Mouse (Mus musculus): ENCODE results near the gene Rhox11. TPM values are rescaled to one million over a fixed set of nuclear protein-coding genes. Genes with fewer than 3 reads are reported as not detected.

Rhox11 gene
- polyA plus RNA-seq, 1 experiment, result 2.8 TPM

DNA sequence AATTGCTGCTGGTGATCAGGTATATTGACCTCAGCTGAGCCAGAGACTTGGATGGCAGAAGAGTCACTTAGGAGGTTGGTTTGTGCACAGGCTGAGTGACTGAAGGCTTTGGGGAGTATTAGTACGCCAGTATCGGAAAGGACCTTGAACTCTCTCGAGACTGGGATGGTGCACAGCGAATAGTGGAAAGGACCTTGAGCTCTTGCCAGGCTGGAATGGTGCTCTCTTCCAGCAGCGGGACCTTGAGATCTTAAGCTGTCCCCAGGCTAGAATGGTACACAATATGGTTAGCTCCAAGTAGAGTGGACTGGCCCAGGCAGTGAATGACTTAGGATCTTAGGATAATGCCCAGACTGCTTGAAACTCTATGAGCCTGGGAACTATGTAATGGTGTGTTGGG lies 45.3 kb downstream of the Rhox11 start:
- Histone ChIP-seq H3K27ac (ENCODE audit: control insufficient read depth, insufficient read depth, low read depth, low read length) (no peak overlapping the region), H3K27me3 (ENCODE audit: control insufficient read depth, insufficient read depth, low read length) (no peaks in the 10 kb centered on the region), H3K4me1 (ENCODE audit: control insufficient read depth, insufficient read depth, low read length) (no peaks in the 10 kb centered on the region), H3K36me3 (ENCODE audit: control insufficient read depth, insufficient read depth, low read length) (no peaks in the 10 kb centered on the region), H3K4me3 (ENCODE audit: control insufficient read depth, low read depth, low read length) (no peak overlapping the region)
- TF ChIP-seq CTCF (IDR thresholded peaks at IDR 0.05; ENCODE audit: control insufficient read depth, insufficient read depth, insufficient replicate concordance, low read depth, low read length), result no peak
- TF ChIP-seq POLR2A (IDR thresholded peaks at IDR 0.05; ENCODE audit: control insufficient read depth, low read depth, low read length), result no peak

DNA sequence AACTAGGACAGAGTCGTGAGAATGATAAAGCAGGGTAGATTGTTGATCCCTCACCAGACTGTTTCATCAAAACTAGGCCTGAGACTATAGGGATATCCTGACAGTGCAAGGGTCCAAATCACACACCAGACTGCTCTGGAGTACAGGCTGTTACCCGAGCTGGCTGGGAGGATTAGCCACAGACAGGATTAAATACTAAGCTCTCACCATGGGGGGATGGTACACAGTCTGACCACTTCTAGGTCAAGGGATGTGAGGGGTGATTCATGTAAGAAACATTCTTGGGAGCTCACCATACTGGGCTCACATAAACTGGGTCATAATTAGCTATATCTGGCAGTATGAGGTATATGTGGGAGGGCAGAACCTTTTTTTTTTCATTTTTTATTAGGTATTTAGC lies 51.1 kb downstream of the Rhox11 start:
- Histone ChIP-seq H3K27ac (ENCODE audit: control insufficient read depth, insufficient read depth, low read depth, low read length) (no peak overlapping the region), H3K4me1 (ENCODE audit: control insufficient read depth, insufficient read depth, low read length) (no peaks in the 10 kb centered on the region)

More for the DNA sequence above, 51.1 kb downstream of the Rhox11 start:
- Histone ChIP-seq H3K27me3 (ENCODE audit: control insufficient read depth, insufficient read depth, low read length) (no peaks in the 10 kb centered on the region), H3K36me3 (ENCODE audit: control insufficient read depth, insufficient read depth, low read length) (no peaks in the 10 kb centered on the region), H3K4me3 (ENCODE audit: control insufficient read depth, low read depth, low read length) (no peak overlapping the region)
- TF ChIP-seq POLR2A (IDR thresholded peaks at IDR 0.05; ENCODE audit: control insufficient read depth, low read depth, low read length) (no peak), CTCF (IDR thresholded peaks at IDR 0.05; ENCODE audit: control insufficient read depth, insufficient read depth, insufficient replicate concordance, low read depth, low read length) (no peak)

Other genes with a start within 250 kb of the Rhox11 start
- 6.1 and 10.7 TPM in 2 replicates for gene Rhox8, start 206.2 kb downstream of the Rhox11 start, polyA plus RNA-seq (2012; rRNA removed)
- gene Rhox7b, start 187.9 kb downstream of the Rhox11 start, polyA plus RNA-seq (2012; rRNA removed), result 0.16 and 0.34 TPM in 2 replicates
- not detected in 2 replicates for gene Rhox9, start 183.4 kb downstream of the Rhox11 start, polyA plus RNA-seq (2012; rRNA removed)
- 7.4 and 9.9 TPM in 2 replicates for gene Btg1-ps1, start 66.3 kb downstream of the Rhox11 start, polyA plus RNA-seq (2012; rRNA removed)
- gene Btg1-ps2, start 42.0 kb downstream of the Rhox11 start, polyA plus RNA-seq (2012; rRNA removed), result 13.6 and 17.9 TPM in 2 replicates
- 0.35 and 0.60 TPM in 2 replicates for gene Rhox10, start 18.7 kb downstream of the Rhox11 start, polyA plus RNA-seq (2012; rRNA removed)
- not detected in 2 replicates for gene Rhox12, start 25.8 kb upstream of the Rhox11 start, polyA plus RNA-seq (2012; rRNA removed)
- gene Rhox13, start 36.1 kb upstream of the Rhox11 start, polyA plus RNA-seq (2012; rRNA removed), result 6.0 TPM in 2 replicates
- 1.0 TPM in 2 replicates for gene Zbtb33, start 104.7 kb upstream of the Rhox11 start, polyA plus RNA-seq (2012; rRNA removed)
- gene Tmem255a, start 167.3 kb upstream of the Rhox11 start, polyA plus RNA-seq (2012; rRNA removed), result 16.1 and 24.7 TPM in 2 replicates
- not detected in 2 replicates for gene Atp1b4, start 231.0 kb upstream of the Rhox11 start, polyA plus RNA-seq (2012; rRNA removed)

Data from testis, adult 2 months (tissue).